Mouse (Mus musculus): ENCODE measurements around the gene AA467197. TPM values are rescaled to one million over a fixed set of nuclear protein-coding genes. Genes with fewer than 3 reads are reported as not detected.

The AA467197 gene
- polyA plus RNA-seq, 1 experiment from 2014 or later, result 0.20 TPM

GRCm38 (mm10) chr2:122629871-122630270, 6.9 kb upstream of the AA467197 start:
- H3K27ac ChIP-seq (ENCODE audit: low read depth, low read length), result no peak overlapping the region
- no peaks in the 10 kb centered on the region for H3K27me3 ChIP-seq (ENCODE audit: control insufficient read depth, insufficient read depth, low read length)
- H3K4me3 ChIP-seq (ENCODE audit: low read depth, low read length), result peak overlapping the region; percentile 98
- 0 out of 2 replicates have a peak, but pooled peaks cover 2% of the 10 kb centered on the region for H3K36me3 ChIP-seq (ENCODE audit: control insufficient read depth, insufficient read depth, low read length)
- no peak overlapping the region; the same call in 1 of the 2 replicates for H3K9ac ChIP-seq (ENCODE audit: low read depth, low read length)
- 68% methylated on average over 6 of the region's 6 CpGs for WGBS (ENCODE audit: insufficient replicate concordance)
- peak overlapping the region; percentile 94 for H3K4me2 ChIP-seq
- no peak for ATAC-seq (replicated peaks; ENCODE audit: insufficient number of reproducible peaks, low FRiP score, low TSS enrichment)
- H3K9me3 ChIP-seq (replicated peaks; ENCODE audit: control insufficient read depth, low read length), result no peaks in the 10 kb centered on the region
- H3K4me1 ChIP-seq (ENCODE audit: control insufficient read depth, insufficient read depth, low read length), result peaks cover 6% of the 10 kb centered on the region

DNA sequence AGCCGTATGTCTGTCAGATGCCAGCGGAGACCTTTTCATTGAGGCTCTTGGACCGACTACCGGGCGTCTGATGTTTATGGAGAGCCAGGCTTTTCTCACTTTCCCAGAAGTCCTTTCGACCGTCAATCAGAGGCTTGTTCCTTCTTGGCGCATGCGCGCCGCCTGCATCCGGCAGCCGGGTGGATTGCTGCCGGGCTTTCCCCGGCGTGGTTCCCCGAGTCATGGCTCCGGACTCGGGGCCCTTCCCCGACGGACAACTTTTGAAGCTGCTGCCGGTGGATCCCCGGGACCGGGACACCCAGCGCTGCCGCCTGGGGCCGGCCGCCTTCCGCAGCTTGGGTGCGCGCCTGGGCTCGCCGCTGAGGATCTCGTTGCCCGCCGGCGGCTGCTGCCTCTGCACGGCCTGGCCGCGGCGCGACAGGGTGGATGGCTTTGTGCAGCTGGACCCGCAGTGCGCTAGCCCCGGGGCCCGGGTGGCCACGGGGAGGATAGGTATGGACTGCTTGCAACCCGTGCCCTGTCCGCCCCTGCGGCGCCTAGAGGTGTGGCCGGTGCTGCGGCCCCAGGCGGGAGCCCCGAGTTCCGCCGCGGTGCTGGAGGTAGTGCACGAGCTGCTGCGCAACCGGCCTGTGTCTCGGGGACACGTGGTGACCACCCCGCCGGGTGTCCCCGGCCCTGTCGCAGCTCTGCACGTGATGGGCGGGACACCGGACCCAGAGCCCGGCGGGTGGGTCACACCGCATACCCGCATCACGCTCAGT, 6.1 kb upstream of the AA467197 start:
- no peaks in the 10 kb centered on the region for H3K9me3 ChIP-seq (replicated peaks; ENCODE audit: control insufficient read depth, low read length)
- peak overlapping the region; percentile 98 for H3K4me3 ChIP-seq (ENCODE audit: low read depth, low read length)
- under 1% methylated on average over 74 of the region's 75 CpGs for WGBS (ENCODE audit: insufficient replicate concordance)
- H3K36me3 ChIP-seq (ENCODE audit: control insufficient read depth, insufficient read depth, low read length), result 0 out of 2 replicates have a peak, but pooled peaks cover 2% of the 10 kb centered on the region
- H3K27ac ChIP-seq (ENCODE audit: low read depth, low read length), result peak overlapping the region; percentile 78
- peak overlapping the region; percentile 92 for H3K9ac ChIP-seq (ENCODE audit: low read depth, low read length)
- H3K4me2 ChIP-seq, result peak overlapping the region; percentile 94
- no peaks in the 10 kb centered on the region for H3K27me3 ChIP-seq (ENCODE audit: control insufficient read depth, insufficient read depth, low read length)
- peaks cover 6% of the 10 kb centered on the region for H3K4me1 ChIP-seq (ENCODE audit: control insufficient read depth, insufficient read depth, low read length)
- peak; percentile 79 for ATAC-seq (replicated peaks; ENCODE audit: insufficient number of reproducible peaks, low FRiP score, low TSS enrichment)

- Histone ChIP-seq H3K36me3 (ENCODE audit: control insufficient read depth, insufficient read depth, low read length) (0 out of 2 replicates have a peak, but pooled peaks cover 2% of the 10 kb centered on the region), H3K4me2 (peak overlapping the region; percentile 94), H3K9ac (ENCODE audit: low read depth, low read length) (peak overlapping the region; percentile 92), H3K4me3 (ENCODE audit: low read depth, low read length) (peak overlapping the region; percentile 98), H3K9me3 (replicated peaks; ENCODE audit: control insufficient read depth, low read length) (no peaks in the 10 kb centered on the region), H3K27ac (ENCODE audit: low read depth, low read length) (no peak overlapping the region), H3K4me1 (ENCODE audit: control insufficient read depth, insufficient read depth, low read length) (peaks cover 6% of the 10 kb centered on the region), H3K27me3 (ENCODE audit: control insufficient read depth, insufficient read depth, low read length) (no peaks in the 10 kb centered on the region)
- WGBS (ENCODE audit: insufficient replicate concordance), result 1% methylated on average over 51 of the region's 53 CpGs
- ATAC-seq (replicated peaks; ENCODE audit: insufficient number of reproducible peaks, low FRiP score, low TSS enrichment), result peak; percentile 63
Measured at GRCm38 (mm10) chr2:122631226-122631801, 5.5 kb upstream of the AA467197 start.

DNA sequence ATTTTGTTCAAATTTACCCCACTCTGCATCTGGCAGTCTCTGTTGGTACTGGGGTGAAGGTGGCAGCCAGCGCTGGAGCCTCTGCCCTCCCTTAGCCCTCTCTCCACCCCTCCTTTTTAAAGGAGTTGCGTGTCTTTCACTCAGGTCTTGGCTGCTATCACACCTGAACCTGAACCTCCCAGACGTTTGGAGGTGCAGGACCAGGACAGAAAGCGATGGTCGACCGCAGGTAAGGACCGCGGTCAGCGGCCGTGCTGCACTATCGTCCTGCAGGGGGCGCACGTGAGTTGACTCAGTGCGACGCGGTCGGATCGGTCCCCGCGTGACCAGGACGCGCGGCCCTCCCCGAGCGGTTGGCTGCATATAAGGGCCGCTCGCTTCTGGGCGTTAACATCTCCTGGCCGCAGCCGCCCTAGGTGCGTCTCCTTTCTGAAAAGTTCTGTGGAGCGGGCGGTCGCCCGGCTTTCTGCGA, 776 bp downstream of the AA467197 start:
- ATAC-seq (replicated peaks; ENCODE audit: insufficient number of reproducible peaks, low FRiP score, low TSS enrichment), result peak; percentile 80
- WGBS (ENCODE audit: insufficient replicate concordance), result 2% methylated on average over 36 of the region's 36 CpGs
- Histone ChIP-seq H3K9me3 (replicated peaks; ENCODE audit: control insufficient read depth, low read length) (no peaks in the 10 kb centered on the region), H3K27ac (ENCODE audit: low read depth, low read length) (no peak overlapping the region), H3K9ac (ENCODE audit: low read depth, low read length) (no peak overlapping the region), H3K36me3 (ENCODE audit: control insufficient read depth, insufficient read depth, low read length) (0 out of 2 replicates have a peak, but pooled peaks cover 2% of the 10 kb centered on the region), H3K27me3 (ENCODE audit: control insufficient read depth, insufficient read depth, low read length) (peaks cover 8% of the 10 kb centered on the region; the same call in 1 of the 2 replicates), H3K4me1 (ENCODE audit: control insufficient read depth, insufficient read depth, low read length) (no peaks in the 10 kb centered on the region), H3K4me2 (peak overlapping the region; percentile 67), H3K4me3 (ENCODE audit: low read depth, low read length) (peak overlapping the region; percentile 39)

DNA sequence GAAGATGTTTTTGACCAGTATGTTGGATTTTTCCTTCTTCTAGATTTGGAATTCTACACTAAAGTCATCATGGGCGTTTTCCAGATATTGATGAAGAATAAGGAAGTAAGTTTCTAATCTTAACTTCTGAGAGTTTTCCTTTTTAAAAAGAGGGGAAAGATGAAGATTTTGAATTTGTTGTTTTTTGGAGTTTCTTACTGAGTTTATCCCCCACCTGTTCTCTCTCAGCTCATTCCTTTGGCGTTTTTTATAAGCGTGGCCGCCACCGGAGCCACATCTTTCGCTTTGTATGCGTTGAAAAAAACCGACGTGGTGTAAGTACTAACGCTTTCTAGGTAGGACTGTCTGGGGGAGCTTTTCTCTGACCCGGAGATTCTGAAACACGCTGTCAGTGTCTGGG, 1.2 kb downstream of the AA467197 start:
- Histone ChIP-seq H3K36me3 (ENCODE audit: control insufficient read depth, insufficient read depth, low read length) (0 out of 2 replicates have a peak, but pooled peaks cover 2% of the 10 kb centered on the region), H3K27me3 (ENCODE audit: control insufficient read depth, insufficient read depth, low read length) (peaks cover 8% of the 10 kb centered on the region; the same call in 1 of the 2 replicates), H3K27ac (ENCODE audit: low read depth, low read length) (no peak overlapping the region), H3K9me3 (replicated peaks; ENCODE audit: control insufficient read depth, low read length) (no peaks in the 10 kb centered on the region), H3K9ac (ENCODE audit: low read depth, low read length) (no peak overlapping the region), H3K4me2 (peak overlapping the region; percentile 67), H3K4me1 (ENCODE audit: control insufficient read depth, insufficient read depth, low read length) (no peaks in the 10 kb centered on the region), H3K4me3 (ENCODE audit: low read depth, low read length) (peak overlapping the region; percentile 39)
- WGBS (ENCODE audit: insufficient replicate concordance), result 36% methylated on average over 12 of the region's 12 CpGs
- no peak for ATAC-seq (replicated peaks; ENCODE audit: insufficient number of reproducible peaks, low FRiP score, low TSS enrichment)

- H3K4me2 ChIP-seq, result no peak overlapping the region
- H3K36me3 ChIP-seq (ENCODE audit: control insufficient read depth, insufficient read depth, low read length), result no peaks in the 10 kb centered on the region
- no peak overlapping the region for H3K27ac ChIP-seq (ENCODE audit: low read depth, low read length)
- H3K9ac ChIP-seq (ENCODE audit: low read depth, low read length), result no peak overlapping the region
- peaks cover 8% of the 10 kb centered on the region; the same call in 1 of the 2 replicates for H3K27me3 ChIP-seq (ENCODE audit: control insufficient read depth, insufficient read depth, low read length)
- no peak for ATAC-seq (replicated peaks; ENCODE audit: insufficient number of reproducible peaks, low FRiP score, low TSS enrichment)
- WGBS (ENCODE audit: insufficient replicate concordance), result 43% methylated on average over 5 of the region's 5 CpGs
- H3K4me1 ChIP-seq (ENCODE audit: control insufficient read depth, insufficient read depth, low read length), result no peaks in the 10 kb centered on the region
- H3K9me3 ChIP-seq (replicated peaks; ENCODE audit: control insufficient read depth, low read length), result no peaks in the 10 kb centered on the region
- no peak overlapping the region for H3K4me3 ChIP-seq (ENCODE audit: low read depth, low read length)
Measured at GRCm38 (mm10) chr2:122638673-122639072, 1.9 kb downstream of the AA467197 start.

- H3K9me3 ChIP-seq (replicated peaks; ENCODE audit: control insufficient read depth, low read length), result no peaks in the 10 kb centered on the region
- H3K4me2 ChIP-seq, result no peak overlapping the region
- WGBS (ENCODE audit: insufficient replicate concordance), result 52% methylated on average over 17 of the region's 17 CpGs
- H3K27ac ChIP-seq (ENCODE audit: low read depth, low read length), result no peak overlapping the region
- no peaks in the 10 kb centered on the region for H3K4me1 ChIP-seq (ENCODE audit: control insufficient read depth, insufficient read depth, low read length)
- no peaks in the 10 kb centered on the region for H3K36me3 ChIP-seq (ENCODE audit: control insufficient read depth, insufficient read depth, low read length)
- no peak for ATAC-seq (replicated peaks; ENCODE audit: insufficient number of reproducible peaks, low FRiP score, low TSS enrichment)
- H3K9ac ChIP-seq (ENCODE audit: low read depth, low read length), result no peak overlapping the region
- H3K27me3 ChIP-seq (ENCODE audit: control insufficient read depth, insufficient read depth, low read length), result no peaks in the 10 kb centered on the region
- no peak overlapping the region for H3K4me3 ChIP-seq (ENCODE audit: low read depth, low read length)
Measured at GRCm38 (mm10) chr2:122652096-122653084, 15.6 kb downstream of the AA467197 start.

GRCm38 (mm10) chr2:122656052-122656451, 19.3 kb downstream of the AA467197 start:
- no peak overlapping the region for H3K4me2 ChIP-seq
- 54% methylated on average over 2 of the region's 2 CpGs for WGBS (ENCODE audit: insufficient replicate concordance)
- no peaks in the 10 kb centered on the region for H3K36me3 ChIP-seq (ENCODE audit: control insufficient read depth, insufficient read depth, low read length)
- H3K27me3 ChIP-seq (ENCODE audit: control insufficient read depth, insufficient read depth, low read length), result no peaks in the 10 kb centered on the region
- H3K4me1 ChIP-seq (ENCODE audit: control insufficient read depth, insufficient read depth, low read length), result no peaks in the 10 kb centered on the region
- no peak overlapping the region for H3K27ac ChIP-seq (ENCODE audit: low read depth, low read length)
- no peak overlapping the region for H3K4me3 ChIP-seq (ENCODE audit: low read depth, low read length)
- no peak overlapping the region for H3K9ac ChIP-seq (ENCODE audit: low read depth, low read length)
- ATAC-seq (replicated peaks; ENCODE audit: insufficient number of reproducible peaks, low FRiP score, low TSS enrichment), result no peak
- no peaks in the 10 kb centered on the region for H3K9me3 ChIP-seq (replicated peaks; ENCODE audit: control insufficient read depth, low read length)
